Mouse (Mus musculus) CH12.LX (cell line): ENCODE data around the gene Ncoa7. TPM values are rescaled to one million over a fixed set of nuclear protein-coding genes. Genes with fewer than 3 reads are reported as not detected.

Experiments
- DNase-seq: peaks from one replicate; pipeline ENCODE4 v3.0.0-alpha.2; 2013; ENCODE audit errors: extremely low read depth
- H3K27ac ChIP-seq: 2 replicates; pipeline ENCODE4 v1.5.1; 2012; ENCODE audit warnings: low read depth, mild to moderate bottlenecking, control low read depth, moderate library complexity; ENCODE audit not compliant: insufficient read depth
- H3K27me3 ChIP-seq: replicated peaks from 2 replicates; pipeline ENCODE3; 2012; ENCODE audit warnings: inconsistent platforms
- H3K36me3 ChIP-seq, 2 experiments: replicated peaks in 1 of 2; 2 replicates each; pipeline versions ENCODE3 to v1.6.1; 2012; ENCODE audit warnings: inconsistent platforms in 1 of 2, low read length in 1 of 2, mild to moderate bottlenecking in 1 of 2, mixed read lengths in 1 of 2, moderate library complexity in 1 of 2; ENCODE audit not compliant: control insufficient read depth in 1 of 2, insufficient read depth in 1 of 2
- H3K4me1 ChIP-seq, 2 experiments: 2 replicates each; pipeline ENCODE4 v1.6.1; 2012; ENCODE audit warnings: inconsistent platforms in 1 of 2, moderate library complexity in 1 of 2; ENCODE audit not compliant: insufficient read depth in 2 of 2, control insufficient read depth in 1 of 2
- H3K4me2 ChIP-seq: 2 replicates; pipeline ENCODE4 v1.6.1; 2012; ENCODE audit warnings: low read depth, mild to moderate bottlenecking, control low read depth; ENCODE audit not compliant: poor library complexity, insufficient read depth, severe bottlenecking
- H3K4me3 ChIP-seq, 3 experiments: fragments of 150-350 bp in 1 of 3; sonication (generic) in 1 of 3; replicated peaks in 1 of 3; 2 replicates each; pipeline versions ENCODE3 to v1.5.1; 2011 to 2012; ENCODE audit warnings: low read depth in 2 of 3, low read length in 2 of 3, mild to moderate bottlenecking in 2 of 3, moderate library complexity in 2 of 3, control low read depth in 1 of 3, improper control_type of control experiment in 1 of 3, inconsistent platforms in 1 of 3, mixed read lengths in 1 of 3; ENCODE audit not compliant: poor library complexity in 1 of 3
- H3K79me2 ChIP-seq: replicated peaks from 2 replicates; pipeline ENCODE4 v1.6.1; 2012; ENCODE audit warnings: mild to moderate bottlenecking, moderate library complexity; ENCODE audit not compliant: control insufficient read depth, poor library complexity, insufficient read depth, severe bottlenecking; ENCODE audit errors: extremely low read depth
- H3K9ac ChIP-seq: 2 replicates; pipeline ENCODE4 v1.6.1; 2012; ENCODE audit warnings: low read depth, mild to moderate bottlenecking, control low read depth, moderate library complexity; ENCODE audit not compliant: insufficient read depth
- H3K9me3 ChIP-seq: replicated peaks from 2 replicates; pipeline ENCODE3; 2012; ENCODE audit warnings: low read length, inconsistent platforms, mixed read lengths
- BHLHE40 ChIP-seq: IDR thresholded peaks from 2 replicates; pipeline ENCODE4 v1.6.1; 2011; ENCODE audit warnings: mild to moderate bottlenecking, low read depth, low read length, improper control_type of control experiment
- CHD1 ChIP-seq: IDR thresholded peaks from 2 replicates; pipeline ENCODE4 v1.6.1; 2012; ENCODE audit warnings: low read depth, low read length, improper control_type of control experiment, inconsistent platforms
- EP300 ChIP-seq: IDR thresholded peaks from 2 replicates; pipeline ENCODE4 v1.6.1; 2011; ENCODE audit warnings: low read length, improper control_type of control experiment
- ETS1 ChIP-seq: conservative IDR thresholded peaks from 2 replicates; pipeline ENCODE4 v1.6.1; 2012; ENCODE audit warnings: low read depth, mild to moderate bottlenecking, inconsistent platforms, low read length, improper control_type of control experiment, moderate library complexity
- GABPA ChIP-seq: IDR thresholded peaks from 2 replicates; pipeline ENCODE4 v1.6.1; 2012; ENCODE audit warnings: low read depth, low read length, improper control_type of control experiment, inconsistent platforms; ENCODE audit not compliant: insufficient replicate concordance
- HCFC1 ChIP-seq: IDR thresholded peaks from 2 replicates; pipeline ENCODE4 v1.6.1; 2012; ENCODE audit warnings: low read depth, mild to moderate bottlenecking, inconsistent platforms, low read length, improper control_type of control experiment
- IRF4 ChIP-seq: IDR thresholded peaks from 2 replicates; pipeline ENCODE4 v1.6.1; 2014; ENCODE audit warnings: low read depth, mild to moderate bottlenecking, inconsistent platforms, low read length, improper control_type of control experiment
- JUN ChIP-seq: IDR thresholded peaks from 2 replicates; pipeline ENCODE4 v1.6.1; 2011; ENCODE audit warnings: low read depth, mild to moderate bottlenecking, low read length, improper control_type of control experiment, moderate library complexity; ENCODE audit not compliant: insufficient read depth
- JUND ChIP-seq: conservative IDR thresholded peaks from 2 replicates; pipeline ENCODE4 v1.6.1; 2011; ENCODE audit warnings: low read depth, low read length, improper control_type of control experiment
- KAT2A ChIP-seq: IDR thresholded peaks from 2 replicates; pipeline ENCODE4 v1.6.1; 2012; ENCODE audit warnings: low read length, improper control_type of control experiment, inconsistent platforms; ENCODE audit not compliant: insufficient replicate concordance
- MAFK ChIP-seq: IDR thresholded peaks from 2 replicates; pipeline ENCODE4 v1.6.1; 2011; ENCODE audit warnings: low read length, improper control_type of control experiment; ENCODE audit not compliant: insufficient replicate concordance
- MAX ChIP-seq: IDR thresholded peaks from 2 replicates; pipeline ENCODE4 v1.6.1; 2011; ENCODE audit warnings: low read length, improper control_type of control experiment
- MAZ ChIP-seq: IDR thresholded peaks from 2 replicates; pipeline ENCODE4 v1.6.1; 2012; ENCODE audit warnings: low read depth, mild to moderate bottlenecking, inconsistent platforms, low read length, improper control_type of control experiment, moderate library complexity
- MYC ChIP-seq: IDR thresholded peaks from 2 replicates; pipeline ENCODE4 v1.6.1; 2011; ENCODE audit warnings: low read depth, mild to moderate bottlenecking, improper control_type of control experiment, low read length
- NRF1 ChIP-seq: IDR thresholded peaks from 2 replicates; pipeline ENCODE4 v1.6.1; 2014; ENCODE audit warnings: low read depth, mild to moderate bottlenecking, inconsistent platforms, low read length, improper control_type of control experiment, moderate library complexity
- SIN3A ChIP-seq: IDR thresholded peaks from 2 replicates; pipeline ENCODE4 v1.6.1; 2012; ENCODE audit warnings: low read length, improper control_type of control experiment, inconsistent platforms
- TCF12 ChIP-seq: IDR thresholded peaks from 2 replicates; pipeline ENCODE4 v1.6.1; 2014; ENCODE audit warnings: low read depth, mild to moderate bottlenecking, inconsistent platforms, low read length, improper control_type of control experiment
- UBTF ChIP-seq: IDR thresholded peaks from 2 replicates; pipeline ENCODE4 v1.6.1; 2012; ENCODE audit warnings: low read depth, mild to moderate bottlenecking, inconsistent platforms, low read length, improper control_type of control experiment, moderate library complexity
- USF1 ChIP-seq: IDR thresholded peaks from 2 replicates; pipeline ENCODE4 v1.6.1; 2014; ENCODE audit warnings: low read depth, mild to moderate bottlenecking, inconsistent platforms, low read length, improper control_type of control experiment
- ZC3H11A ChIP-seq: IDR thresholded peaks from 2 replicates; pipeline ENCODE4 v1.6.1; 2012; ENCODE audit warnings: low read depth, mild to moderate bottlenecking, inconsistent platforms, low read length, improper control_type of control experiment
- ZKSCAN1 ChIP-seq: IDR thresholded peaks from 2 replicates; pipeline ENCODE4 v1.6.1; 2012; ENCODE audit warnings: low read depth, inconsistent platforms, low read length, improper control_type of control experiment, borderline replicate concordance
- dilution Hi-C: fragments of 300-500 bp; cut with MboI; formaldehyde crosslinking; loops from 2 replicates; pipeline ENCODE4 v1.14.3; 2020; ENCODE audit warnings: low sequenced_read_pairs; ENCODE audit not compliant: extremely low pct_unique_long_range_greater_than_20kb, extremely low pct_ligation_motif_present
- in situ Hi-C: fragments of 300-500 bp; cut with MboI; formaldehyde crosslinking; loops from 3 replicates; pipeline ENCODE4 v1.14.3; 2019; ENCODE audit warnings: low sequenced_read_pairs, low pct_ligation_motif_present, low pct_unique_long_range_greater_than_20kb, mixed read lengths
- polyA plus RNA-seq: library from polyadenylated mRNA; unstranded; fragments of >175 nt; gene quantifications from 2 replicates; pipeline ENCODE4 v1.2.1, GENCODE M21; 2012; ENCODE audit warnings: low read depth; ENCODE audit not compliant: insufficient read length
- total RNA-seq, 2 experiments: library from RNA; depleted of rRNA; stranded (reverse); fragments of 300-350 nt in 1 of 2; fragments of >200 nt in 1 of 2; gene quantifications; 2 replicates each; pipeline ENCODE4 v1.2.3; 2012 to 2014

The Ncoa7 gene
- total and polyA plus RNA-seq, 3 experiments: 4.7 to 9.2 (median 7.0) TPM

- Histone ChIP-seq H3K4me3 (no peak overlapping the region), H3K9me3 (no peaks in the 10 kb centered on the region), H3K4me1 (no peaks in the 10 kb centered on the region), H3K9ac (no peak overlapping the region), H3K27ac (no peak overlapping the region), H3K79me2 (no peaks in the 10 kb centered on the region), H3K36me3 (peaks cover 0 to 6% of the 10 kb centered on the region in 2 experiments), H3K27me3 (no peaks in the 10 kb centered on the region), H3K4me2 (no peak overlapping the region)
- DNase-seq: no peak
- in situ Hi-C loops: no loop called here
- no peak for TF ChIP-seq NRF1
- peak; percentile 41; the same call in 1 of the 2 replicates for TF ChIP-seq MAFK
- TF ChIP-seq, all 38 proteins: peak for 1
- dilution Hi-C loops: no loop called here
Measured at GRCm38 (mm10) chr10:30771417-30772158, 31.5 kb downstream of the Ncoa7 start.

GRCm38 (mm10) chr10:30768820-30769219 is 34.3 kb downstream of the Ncoa7 start:
- H3K9ac ChIP-seq: no peak overlapping the region
- peaks cover 0 to 10% of the 10 kb centered on the region in 2 experiments for H3K36me3 ChIP-seq
- no peaks in the 10 kb centered on the region for H3K4me1 ChIP-seq
- in situ Hi-C loops (no loop called here), dilution Hi-C loops (no loop called here)
- no peaks in the 10 kb centered on the region for H3K27me3 ChIP-seq
- no peak for DNase-seq
- no peaks in the 10 kb centered on the region for H3K79me2 ChIP-seq
- H3K4me3 ChIP-seq: no peak overlapping the region
- no peaks in the 10 kb centered on the region for H3K9me3 ChIP-seq
- H3K4me2 ChIP-seq: no peak overlapping the region
- TF ChIP-seq ZC3H11A (no peak), MYC (no peak), HCFC1 (no peak), ETS1 (no peak), USF1 (no peak), BHLHE40 (no peak), TCF12 (no peak), MAX (no peak), SIN3A (no peak), IRF4 (no peak), ZKSCAN1 (no peak), GABPA (no peak), CHD1 (no peak), JUND (no peak), JUN (no peak), KAT2A (no peak), EP300 (no peak), UBTF (no peak), MAZ (no peak), MAFK (no peak)
- no peak overlapping the region for H3K27ac ChIP-seq
